Mouse (Mus musculus) MEL (cell line): Measurements from ENCODE around the gene Zfp810. TPM values are rescaled to one million over a fixed set of nuclear protein-coding genes. Genes with fewer than 3 reads are reported as not detected.

ENCODE experiments used
- DNase-seq: peaks from one replicate; pipeline ENCODE4 v3.0.0; 2011; ENCODE audit warnings: low read depth, low spot score
- H3K27ac ChIP-seq: 2 replicates; pipeline ENCODE4 v1.5.1; 2012; ENCODE audit warnings: low read depth, mild to moderate bottlenecking, control low read depth, low read length, moderate library complexity; ENCODE audit not compliant: control insufficient read depth
- H3K27me3 ChIP-seq, 2 experiments: fragments of 150-350 bp in 1 of 2; sonication (generic) in 1 of 2; 2 replicates each; pipeline ENCODE4 v1.6.1; 2012; ENCODE audit warnings: low read length in 2 of 2, mild to moderate bottlenecking in 2 of 2, improper control_type of control experiment in 1 of 2, moderate library complexity in 1 of 2; ENCODE audit not compliant: insufficient read depth in 2 of 2, control insufficient read depth in 1 of 2
- H3K36me3 ChIP-seq, 2 experiments: 2 replicates each; pipeline ENCODE4 v1.6.1; 2012 to 2014; ENCODE audit warnings: low read length in 2 of 2, improper control_type of control experiment in 1 of 2, inconsistent platforms in 1 of 2, mild to moderate bottlenecking in 1 of 2; ENCODE audit not compliant: insufficient read depth in 2 of 2, control insufficient read depth in 1 of 2
- H3K4me1 ChIP-seq, 2 experiments: fragments of 150-350 bp in 1 of 2; sonication (generic) in 1 of 2; 2 replicates each; pipeline ENCODE4 v1.6.1; 2012; ENCODE audit warnings: low read length in 2 of 2, improper control_type of control experiment in 1 of 2, mild to moderate bottlenecking in 1 of 2; ENCODE audit not compliant: insufficient read depth in 2 of 2, control insufficient read depth in 1 of 2
- H3K4me3 ChIP-seq, 2 experiments: fragments of 150-350 bp in 1 of 2; sonication (generic) in 1 of 2; 2 replicates each; pipeline ENCODE4 v1.5.1; 2012; ENCODE audit warnings: low read depth in 2 of 2, low read length in 2 of 2, mild to moderate bottlenecking in 2 of 2, moderate library complexity in 2 of 2, control low read depth in 1 of 2, improper control_type of control experiment in 1 of 2; ENCODE audit not compliant: control insufficient read depth in 1 of 2, insufficient read depth in 1 of 2
- H3K79me2 ChIP-seq: 2 replicates; pipeline ENCODE4 v1.6.1; 2012; ENCODE audit warnings: mild to moderate bottlenecking, low read length, moderate library complexity; ENCODE audit not compliant: control insufficient read depth, poor library complexity, insufficient read depth
- H3K9ac ChIP-seq: 2 replicates; pipeline ENCODE4 v1.6.1; 2012; ENCODE audit warnings: low read depth, mild to moderate bottlenecking, control low read depth, low read length, moderate library complexity; ENCODE audit not compliant: control insufficient read depth, poor library complexity, severe bottlenecking
- H3K9me3 ChIP-seq: fragments of 150-350 bp; sonication (generic); replicated peaks from 2 replicates; pipeline ENCODE4 v1.6.1; 2012; ENCODE audit warnings: mild to moderate bottlenecking, low read length, improper control_type of control experiment, moderate library complexity; ENCODE audit not compliant: insufficient read depth
- CTCF ChIP-seq, 3 experiments: IDR thresholded peaks in 2 of 3; conservative IDR thresholded peaks in 1 of 3; 2 replicates each; pipeline ENCODE4 v1.5.1; 2011 to 2012; ENCODE audit warnings: low read length in 3 of 3, low read depth in 2 of 3, mild to moderate bottlenecking in 2 of 3, improper control_type of control experiment in 1 of 3, inconsistent platforms in 1 of 3, mixed read lengths in 1 of 3, moderate library complexity in 1 of 3; ENCODE audit not compliant: control insufficient read depth in 1 of 3, insufficient read depth in 1 of 3, poor library complexity in 1 of 3, severe bottlenecking in 1 of 3
- E2F4 ChIP-seq: IDR thresholded peaks from 2 replicates; pipeline ENCODE4 v1.6.1; 2011; ENCODE audit warnings: low read depth, low read length, improper control_type of control experiment, borderline replicate concordance
- ELF1 ChIP-seq: IDR thresholded peaks from 2 replicates; pipeline ENCODE4 v1.6.1; 2014; ENCODE audit warnings: low read depth, mild to moderate bottlenecking, inconsistent platforms, low read length, improper control_type of control experiment, moderate library complexity
- ETS1 ChIP-seq: IDR thresholded peaks from 2 replicates; pipeline ENCODE4 v1.6.1; 2012; ENCODE audit warnings: low read depth, mild to moderate bottlenecking, inconsistent platforms, low read length, improper control_type of control experiment, moderate library complexity
- GABPA ChIP-seq: IDR thresholded peaks from 2 replicates; pipeline ENCODE4 v1.6.1; 2012; ENCODE audit warnings: low read depth, mild to moderate bottlenecking, inconsistent platforms, low read length, improper control_type of control experiment, moderate library complexity
- GATA1 ChIP-seq: IDR thresholded peaks from 2 replicates; pipeline ENCODE4 v1.6.1; 2011; ENCODE audit warnings: low read depth, low read length, improper control_type of control experiment
- JUND ChIP-seq: IDR thresholded peaks from 2 replicates; pipeline ENCODE4 v1.6.1; 2011; ENCODE audit warnings: low read depth, mild to moderate bottlenecking, improper control_type of control experiment, low read length
- MAX ChIP-seq: IDR thresholded peaks from 2 replicates; pipeline ENCODE4 v1.6.1; 2011; ENCODE audit warnings: low read length, improper control_type of control experiment
- MAZ ChIP-seq: IDR thresholded peaks from 2 replicates; pipeline ENCODE4 v1.6.1; 2012; ENCODE audit warnings: low read depth, mild to moderate bottlenecking, inconsistent platforms, low read length, improper control_type of control experiment
- MXI1 ChIP-seq: IDR thresholded peaks from 2 replicates; pipeline ENCODE4 v1.6.1; 2011; ENCODE audit warnings: mild to moderate bottlenecking, low read depth, low read length, improper control_type of control experiment
- MYB ChIP-seq: IDR thresholded peaks from 2 replicates; pipeline ENCODE4 v1.6.1; 2011; ENCODE audit warnings: mild to moderate bottlenecking, low read depth, low read length, improper control_type of control experiment
- MYC ChIP-seq: IDR thresholded peaks from 2 replicates; pipeline ENCODE4 v1.6.1; 2011; ENCODE audit warnings: low read depth, mild to moderate bottlenecking, low read length, improper control_type of control experiment, moderate library complexity
- NELFE ChIP-seq: IDR thresholded peaks from 2 replicates; pipeline ENCODE4 v1.6.1; 2011; ENCODE audit warnings: low read depth, low read length, improper control_type of control experiment
- NRF1 ChIP-seq: IDR thresholded peaks from 2 replicates; pipeline ENCODE4 v1.6.1; 2014; ENCODE audit warnings: low read depth, mild to moderate bottlenecking, inconsistent platforms, low read length, improper control_type of control experiment, moderate library complexity; ENCODE audit not compliant: poor library complexity, insufficient read depth, severe bottlenecking
- POLR2A ChIP-seq, 2 experiments: IDR thresholded peaks; 2 replicates each; pipeline ENCODE4 v1.6.1; 2011 to 2012; ENCODE audit warnings: low read length in 2 of 2, mild to moderate bottlenecking in 2 of 2, control low read depth in 1 of 2, improper control_type of control experiment in 1 of 2, low read depth in 1 of 2, moderate library complexity in 1 of 2; ENCODE audit not compliant: control insufficient read depth in 1 of 2, insufficient read depth in 1 of 2, poor library complexity in 1 of 2
- POLR2AphosphoS5 ChIP-seq: IDR thresholded peaks from 2 replicates; pipeline ENCODE4 v1.6.1; 2012; ENCODE audit warnings: low read depth, borderline replicate concordance, mild to moderate bottlenecking, inconsistent platforms, low read length, moderate library complexity, mixed read lengths
- RAD21 ChIP-seq: IDR thresholded peaks from 2 replicates; pipeline ENCODE4 v1.6.1; 2011; ENCODE audit warnings: mild to moderate bottlenecking, low read depth, low read length, improper control_type of control experiment
- RCOR1 ChIP-seq: IDR thresholded peaks from 2 replicates; pipeline ENCODE4 v1.6.1; 2012; ENCODE audit warnings: low read depth, mild to moderate bottlenecking, inconsistent platforms, low read length, improper control_type of control experiment
- SMC3 ChIP-seq: IDR thresholded peaks from 2 replicates; pipeline ENCODE4 v1.6.1; 2011; ENCODE audit warnings: low read depth, low read length, improper control_type of control experiment
- TAL1 ChIP-seq: IDR thresholded peaks from 2 replicates; pipeline ENCODE4 v1.6.1; 2012; ENCODE audit warnings: mild to moderate bottlenecking, inconsistent platforms, low read length, moderate library complexity, mixed read lengths
- TCF12 ChIP-seq: IDR thresholded peaks from 2 replicates; pipeline ENCODE4 v1.6.1; 2014; ENCODE audit warnings: low read depth, mild to moderate bottlenecking, inconsistent platforms, low read length, improper control_type of control experiment, moderate library complexity
- UBTF ChIP-seq: IDR thresholded peaks from 2 replicates; pipeline ENCODE4 v1.6.1; 2012; ENCODE audit warnings: low read depth, mild to moderate bottlenecking, inconsistent platforms, low read length, improper control_type of control experiment, moderate library complexity, borderline replicate concordance; ENCODE audit not compliant: insufficient read depth
- USF1 ChIP-seq: IDR thresholded peaks from 2 replicates; pipeline ENCODE4 v1.6.1; 2014; ENCODE audit warnings: low read depth, mild to moderate bottlenecking, inconsistent platforms, low read length, improper control_type of control experiment, moderate library complexity
- USF2 ChIP-seq, 2 experiments: IDR thresholded peaks; 2 replicates each; pipeline ENCODE4 v1.6.1; 2011 to 2012; ENCODE audit warnings: improper control_type of control experiment in 2 of 2, low read length in 2 of 2, borderline replicate concordance in 1 of 2, inconsistent platforms in 1 of 2, low read depth in 1 of 2, mild to moderate bottlenecking in 1 of 2; ENCODE audit not compliant: insufficient read depth in 1 of 2
- ZC3H11A ChIP-seq: IDR thresholded peaks from 2 replicates; pipeline ENCODE4 v1.6.1; 2012; ENCODE audit warnings: low read depth, mild to moderate bottlenecking, inconsistent platforms, low read length, improper control_type of control experiment
- polyA plus RNA-seq, 2 experiments: library from polyadenylated mRNA; stranded (reverse) in 1 of 2; unstranded in 1 of 2; fragments of >175 nt in 1 of 2; fragments of >200 nt in 1 of 2; gene quantifications; 2 replicates each; pipeline versions ENCODE4 v1.2.1 to v1.2.4; 2012; ENCODE audit warnings: low replicate concordance in 2 of 2, low read depth in 1 of 2; ENCODE audit not compliant: insufficient read length in 2 of 2, insufficient read depth in 1 of 2, missing spikeins in 1 of 2
- total RNA-seq: library from RNA; depleted of rRNA; stranded (reverse); fragments of 300-350 nt; gene quantifications from 2 replicates; pipeline ENCODE4 v1.2.3, GENCODE M21; 2012

The Zfp810 gene
- total and polyA plus RNA-seq, 3 experiments, result 0.13 TPM; not detected in 2

GRCm38 (mm10) chr9:22340331-22340730, 32.9 kb upstream of the Zfp810 start (continued):
- no peak for TF ChIP-seq JUND
- no peak for TF ChIP-seq GABPA
- no peak for TF ChIP-seq USF2 (IDR thresholded peaks at IDR 0.05; ENCODE audit: borderline replicate concordance in 1 of 2, insufficient read depth in 1 of 2, low read depth in 1 of 2, low read length in 2 of 2)
- 0 out of 2 replicates have a peak, but pooled peaks have one; percentile 35 for TF ChIP-seq RCOR1
- no peak for TF ChIP-seq MAX
- no peak for TF ChIP-seq NELFE
- no peak for TF ChIP-seq SMC3
- peak; percentile 97 for TF ChIP-seq POLR2AphosphoS5
- TF ChIP-seq GATA1, result 0 out of 2 replicates have a peak, but pooled peaks have one; percentile 11
- no peak for TF ChIP-seq ZC3H11A

GRCm38 (mm10) chr9:22337217-22337616, 29.8 kb upstream of the Zfp810 start:
- Histone ChIP-seq H3K79me2 (peaks cover 2% of the 10 kb centered on the region; the same call in 1 of the 2 replicates), H3K36me3 (peaks cover 3 to 87% of the 10 kb centered on the region in 2 experiments), H3K9ac (no peak overlapping the region), H3K9me3 (no peaks in the 10 kb centered on the region), H3K4me1 (no peaks in the 10 kb centered on the region), H3K27ac (no peak overlapping the region), H3K4me3 (no peak overlapping the region), H3K27me3 (no peaks in the 10 kb centered on the region)
- DNase-seq, result peak; percentile 60
- TF ChIP-seq SMC3 (no peak), ETS1 (no peak), CTCF (IDR thresholded peaks at IDR 0.05 in 2 of 3, conservative IDR thresholded peaks at IDR 0.05 in 1 of 3; ENCODE audit: control insufficient read depth in 1 of 3, insufficient read depth in 1 of 3, low read depth in 2 of 3, low read length in 3 of 3, poor library complexity in 1 of 3, severe bottlenecking in 1 of 3) (peak in 2 of 3 experiments; percentile 54 to 79; a peak in 3 of 6 replicates), USF1 (no peak), ELF1 (no peak)

- peaks cover 23 to 28% of the 10 kb centered on the region in 2 experiments for H3K4me1 ChIP-seq
- DNase-seq, result peak; percentile 100
- peak overlapping the region; percentile 66 for H3K9ac ChIP-seq
- peaks cover 21 to 30% of the 10 kb centered on the region in 2 experiments for H3K36me3 ChIP-seq
- no peaks in the 10 kb centered on the region for H3K27me3 ChIP-seq
- H3K79me2 ChIP-seq, result no peaks in the 10 kb centered on the region; the same call in 1 of the 2 replicates
- no peaks in the 10 kb centered on the region for H3K9me3 ChIP-seq
- H3K27ac ChIP-seq, result peak overlapping the region; percentile 54
- H3K4me3 ChIP-seq, result peak overlapping the region; percentile 55 to 57
- TF ChIP-seq SMC3 (no peak), CTCF (IDR thresholded peaks at IDR 0.05 in 2 of 3, conservative IDR thresholded peaks at IDR 0.05 in 1 of 3; ENCODE audit: control insufficient read depth in 1 of 3, insufficient read depth in 1 of 3, low read depth in 2 of 3, low read length in 3 of 3, poor library complexity in 1 of 3, severe bottlenecking in 1 of 3) (peak in 2 of 3 experiments; percentile 99 to 100; a peak in 4 of 6 replicates), MXI1 (no peak), MAZ (no peak), POLR2A (IDR thresholded peaks at IDR 0.05; ENCODE audit: control insufficient read depth in 1 of 2, insufficient read depth in 1 of 2, low read depth in 1 of 2, low read length in 2 of 2, poor library complexity in 1 of 2) (peak; percentile 92 to 99), ETS1 (no peak), RAD21 (no peak), E2F4 (no peak), POLR2AphosphoS5 (peak; percentile 93), MYC (no peak), ZC3H11A (no peak), TAL1 (no peak), NELFE (no peak), UBTF (peak; percentile 65; the same call in 1 of the 2 replicates), NRF1 (no peak), MYB (no peak), TCF12 (no peak)
Observed at GRCm38 (mm10) chr9:22327475-22328387, 20.3 kb upstream of the Zfp810 start.
